Mouse (Mus musculus) myocyte (in vitro differentiated cells): Measurements from ENCODE around the gene Adprh.

ENCODE experiments used
- E2F4 ChIP-seq: IDR thresholded peaks from one replicate; pipeline ENCODE4 v1.6.1; 2011; ENCODE audit warnings: mild to moderate bottlenecking, control low read depth, moderate library complexity; ENCODE audit not compliant: insufficient read depth
- POLR2A ChIP-seq: IDR thresholded peaks from one replicate; pipeline ENCODE4 v1.6.1; 2011; ENCODE audit warnings: low read depth, mild to moderate bottlenecking, control low read depth, moderate library complexity; ENCODE audit not compliant: insufficient read length
- POLR2AphosphoS2 ChIP-seq: IDR thresholded peaks from one replicate; pipeline ENCODE4 v1.6.1; 2011; ENCODE audit warnings: low read depth, control low read depth; ENCODE audit not compliant: insufficient read length

- no peak for TF ChIP-seq POLR2A
- TF ChIP-seq POLR2AphosphoS2, result no peak
- no peak for TF ChIP-seq E2F4
These were observed 675 bp upstream of the Adprh start for GRCm38 (mm10) chr16:38453203-38453553.
